Mouse (Mus musculus) limb, embryonic 11.5 days (tissue): Measurements from ENCODE around the gene Capza2. TPM values are rescaled to one million over a fixed set of nuclear protein-coding genes. Genes with fewer than 3 reads are reported as not detected.

Experiments
- ATAC-seq: fragments of 200-750 bp; cut with Nextera tagmentation; 2 replicates; pipeline ENCODE4 v1.8.0; 2017; ENCODE audit warnings: low read depth; ENCODE audit not compliant: insufficient number of reproducible peaks, low FRiP score, low TSS enrichment
- DNase-seq: peaks from one replicate; pipeline ENCODE4 v3.0.0-alpha.2; 2015; ENCODE audit warnings: low spot score
- H3K27ac ChIP-seq: fragments of 300-500 bp; sonication (generic); replicated peaks from 2 replicates; pipeline ENCODE4 v1.5.1; 2014; ENCODE audit warnings: low read depth, mild to moderate bottlenecking, low read length
- H3K27me3 ChIP-seq: fragments of 300-500 bp; sonication (generic); 2 replicates; pipeline ENCODE4 v1.6.1; 2014; ENCODE audit warnings: mild to moderate bottlenecking, low read length, mixed read lengths; ENCODE audit not compliant: control insufficient read depth, insufficient read depth
- H3K36me3 ChIP-seq: fragments of 300-500 bp; sonication (generic); 2 replicates; pipeline ENCODE4 v1.6.1; 2014; ENCODE audit warnings: mild to moderate bottlenecking, low read length, moderate library complexity, mixed read lengths; ENCODE audit not compliant: control insufficient read depth, insufficient read depth
- H3K4me1 ChIP-seq: fragments of 300-500 bp; sonication (generic); 2 replicates; pipeline ENCODE4 v1.6.1; 2014; ENCODE audit warnings: low read length, mixed read lengths; ENCODE audit not compliant: control insufficient read depth, insufficient read depth
- H3K4me2 ChIP-seq: fragments of 300-500 bp; sonication (generic); 2 replicates; pipeline ENCODE4 v1.6.1; 2014; ENCODE audit warnings: low read depth, mild to moderate bottlenecking, moderate library complexity; ENCODE audit not compliant: severe bottlenecking
- H3K4me3 ChIP-seq: fragments of 300-500 bp; sonication (generic); 2 replicates; pipeline ENCODE4 v1.5.1; 2014; ENCODE audit warnings: low read depth, low read length
- H3K9ac ChIP-seq: fragments of 300-500 bp; sonication (generic); 2 replicates; pipeline ENCODE4 v1.6.1; 2014; ENCODE audit warnings: mild to moderate bottlenecking, low read length
- H3K9me3 ChIP-seq: fragments of 300-500 bp; sonication (generic); 2 replicates; pipeline ENCODE4 v1.6.1; 2016; ENCODE audit warnings: low read length; ENCODE audit not compliant: control insufficient read depth
- WGBS: fragments of 180-500 bp; shearing (Covaris S2); extraction: QIAGEN DNeasy Blood & Tissue Kit; methylation state at CpG from one replicate; pipeline ENCODE4 v1.1.7; 2014; 5-methylcytosine and 5-hydroxymethylcytosine counted together
- polyA plus RNA-seq: library from polyadenylated mRNA; unstranded; fragments of >200 nt; fragmentation: Nextera tagmentation; extraction: Ambion mirVana; gene quantifications from 2 replicates; pipeline ENCODE4 v1.2.1, GENCODE M21; 2014

The Capza2 gene
- polyA plus RNA-seq, 1 experiment from 2014 or later: 210 TPM

- H3K4me3 ChIP-seq: no peak overlapping the region
- H3K4me1 ChIP-seq: no peaks in the 10 kb centered on the region
- H3K9ac ChIP-seq: no peak overlapping the region
- no peak overlapping the region for H3K4me2 ChIP-seq
- DNase-seq (no peak), ATAC-seq (no peak)
- 80% methylated on average over 3 of the region's 3 CpGs for WGBS
- no peak overlapping the region for H3K27ac ChIP-seq
- H3K27me3 ChIP-seq: no peaks in the 10 kb centered on the region
- no peaks in the 10 kb centered on the region for H3K9me3 ChIP-seq
- no peaks in the 10 kb centered on the region for H3K36me3 ChIP-seq
Measured at GRCm38 (mm10) chr6:17633819-17634218, 2.2 kb upstream of the Capza2 start.

GRCm38 (mm10) chr6:17634992-17635391, 1.0 kb upstream of the Capza2 start:
- H3K4me1 ChIP-seq: no peaks in the 10 kb centered on the region
- no peaks in the 10 kb centered on the region for H3K36me3 ChIP-seq
- H3K27me3 ChIP-seq: no peaks in the 10 kb centered on the region
- no peak overlapping the region for H3K4me3 ChIP-seq
- H3K4me2 ChIP-seq: no peak overlapping the region
- H3K9ac ChIP-seq: no peak overlapping the region
- H3K27ac ChIP-seq: no peak overlapping the region
- H3K9me3 ChIP-seq: no peaks in the 10 kb centered on the region
- 87% methylated on average over 3 of the region's 3 CpGs for WGBS
- ATAC-seq (no peak), DNase-seq (no peak)

GRCm38 (mm10) chr6:17636764-17637170, 733 bp downstream of the Capza2 start:
- H3K4me2 ChIP-seq: peak overlapping the region; percentile 58; the same call in 1 of the 2 replicates
- peaks cover 3% of the 10 kb centered on the region; the same call in 1 of the 2 replicates for H3K9me3 ChIP-seq
- H3K36me3 ChIP-seq: no peaks in the 10 kb centered on the region
- DNase-seq: peak; percentile 93
- under 1% methylated on average over 39 of the region's 45 CpGs for WGBS
- H3K27me3 ChIP-seq: no peaks in the 10 kb centered on the region
- peak overlapping the region; percentile 86 for H3K4me3 ChIP-seq
- no peaks in the 10 kb centered on the region for H3K4me1 ChIP-seq
- peak overlapping the region; percentile 92 for H3K27ac ChIP-seq
- H3K9ac ChIP-seq: peak overlapping the region; percentile 96
- ATAC-seq: peak; percentile 94

GRCm38 (mm10) chr6:17637205-17638203, 1.5 kb downstream of the Capza2 start:
- DNase-seq (peak; percentile 38), ATAC-seq (peak; percentile 83)
- Histone ChIP-seq H3K4me3 (peak overlapping the region; percentile 86), H3K36me3 (no peaks in the 10 kb centered on the region), H3K4me2 (peak overlapping the region; percentile 58), H3K27me3 (no peaks in the 10 kb centered on the region), H3K9me3 (peaks cover 3% of the 10 kb centered on the region; the same call in 1 of the 2 replicates), H3K9ac (peak overlapping the region; percentile 96), H3K4me1 (no peaks in the 10 kb centered on the region), H3K27ac (peak overlapping the region; percentile 92)
- WGBS: under 1% methylated on average over 40 of the region's 62 CpGs

GRCm38 (mm10) chr6:17640031-17640430, 4.0 kb downstream of the Capza2 start:
- Histone ChIP-seq H3K4me2 (no peak overlapping the region), H3K27me3 (no peaks in the 10 kb centered on the region), H3K36me3 (no peaks in the 10 kb centered on the region), H3K9me3 (peaks cover 3% of the 10 kb centered on the region; the same call in 1 of the 2 replicates), H3K27ac (no peak overlapping the region), H3K4me1 (no peaks in the 10 kb centered on the region), H3K9ac (no peak overlapping the region), H3K4me3 (no peak overlapping the region)
- ATAC-seq: no peak
- no peak for DNase-seq
- WGBS: 92% methylated on average over 9 of the region's 9 CpGs

GRCm38 (mm10) chr6:17642739-17643138, 6.7 kb downstream of the Capza2 start:
- Histone ChIP-seq H3K27ac (no peak overlapping the region), H3K4me3 (no peak overlapping the region), H3K4me1 (no peaks in the 10 kb centered on the region), H3K4me2 (no peak overlapping the region), H3K9ac (no peak overlapping the region), H3K9me3 (peaks cover 3% of the 10 kb centered on the region; the same call in 1 of the 2 replicates), H3K27me3 (no peaks in the 10 kb centered on the region), H3K36me3 (no peaks in the 10 kb centered on the region)
- 70% methylated on average over 3 of the region's 3 CpGs for WGBS
- DNase-seq (no peak), ATAC-seq (no peak)

- Histone ChIP-seq H3K9ac (no peak overlapping the region), H3K27ac (no peak overlapping the region), H3K4me3 (no peak overlapping the region), H3K4me1 (no peaks in the 10 kb centered on the region), H3K36me3 (no peaks in the 10 kb centered on the region), H3K9me3 (no peaks in the 10 kb centered on the region), H3K27me3 (no peaks in the 10 kb centered on the region), H3K4me2 (no peak overlapping the region)
- no peak for DNase-seq
- WGBS: 78% methylated on average over 3 of the region's 3 CpGs
- ATAC-seq: no peak
Measured at GRCm38 (mm10) chr6:17646107-17646506, 10.1 kb downstream of the Capza2 start.

- H3K4me3 ChIP-seq: no peak overlapping the region
- no peak overlapping the region for H3K4me2 ChIP-seq
- H3K4me1 ChIP-seq: no peaks in the 10 kb centered on the region
- DNase-seq (no peak), ATAC-seq (no peak)
- WGBS: 95% methylated on average over 2 of the region's 2 CpGs
- H3K9ac ChIP-seq: no peak overlapping the region
- no peaks in the 10 kb centered on the region for H3K9me3 ChIP-seq
- peaks cover 2% of the 10 kb centered on the region; the same call in 1 of the 2 replicates for H3K36me3 ChIP-seq
- no peak overlapping the region for H3K27ac ChIP-seq
- no peaks in the 10 kb centered on the region for H3K27me3 ChIP-seq
Measured at GRCm38 (mm10) chr6:17652132-17652531, 16.1 kb downstream of the Capza2 start.
